In the genomic region with DNA sequence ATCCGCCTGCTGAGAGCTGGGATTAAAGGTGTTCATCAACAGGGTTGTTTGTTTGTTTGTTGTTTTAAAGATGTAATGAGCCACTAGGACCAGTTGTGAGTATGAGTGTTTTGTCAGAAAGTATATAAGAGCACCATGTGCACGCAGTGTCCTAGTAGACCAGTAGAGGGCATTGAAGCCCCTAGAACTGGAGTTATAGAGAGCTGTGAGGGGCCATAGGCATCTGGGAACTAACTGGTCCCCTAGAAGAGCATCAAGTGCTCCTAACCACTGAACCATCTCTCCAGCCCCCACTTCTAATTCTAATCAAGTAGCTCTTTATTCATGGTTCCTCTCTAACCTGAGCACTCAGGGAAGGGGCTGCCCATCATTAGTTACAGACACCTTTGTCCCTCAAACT, we compare ENCODE assay signal across 9 mouse cellular contexts. TPM values are rescaled to one million over a fixed set of nuclear protein-coding genes. Genes with fewer than 3 reads are reported as not detected.
A peak's percentile ranks its signal among the peaks of the same experiment; 100 is the strongest.
DNase-seq lines count a peak whose midpoint lies in the region; ATAC-seq and TF ChIP-seq lines count a peak whose summit lies in the region.
"Had no signal": no experiment of that assay in that cellular context is flagged by ENCODE, and none has a peak within 500 bp of the region (broad histone marks: within the 10 kb centered on the region; RNA-seq: fewer than 3 reads in every experiment).

No protein-coding gene starts in this region.

- H3K36me3 ChIP-seq in limb, embryonic 11.5 days (ENCODE audit: control insufficient read depth, insufficient read depth, low read length): peaks cover 10% of the 10 kb centered on the region; the same call in 1 of the 2 replicates
- H3K36me3 ChIP-seq in limb, embryonic 10.5 days: peaks cover 94% of the 10 kb centered on the region
- H3K36me3 ChIP-seq in G1E (replicated peaks): peaks cover 92% of the 10 kb centered on the region

- WGBS in limb, embryonic 11.5 days: 83% methylated on average over 2 of the region's 2 CpGs
- 84% methylated on average over 2 of the region's 2 CpGs for WGBS in limb, embryonic 10.5 days

- H3K9me3 ChIP-seq in limb, embryonic 11.5 days (ENCODE audit: control insufficient read depth, low read length): no peaks in the 10 kb centered on the region
- no peaks in the 10 kb centered on the region for H3K9me3 ChIP-seq in limb, embryonic 10.5 days (replicated peaks)
- no peaks in the 10 kb centered on the region for H3K9me3 ChIP-seq in G1E (replicated peaks)
- H3K9me3 ChIP-seq: forebrain, embryonic 15.5 days; liver, embryonic 15.5 days had no signal

- TF ChIP-seq POLR2A in brain, embryonic 14.5 days (IDR thresholded peaks at IDR 0.05; ENCODE audit: borderline replicate concordance, extremely low read depth, insufficient read depth, insufficient read length, poor library complexity, severe bottlenecking): no peak

- peak; percentile 50 for TF ChIP-seq CTCF in G1E (IDR thresholded peaks at IDR 0.05; ENCODE audit: low read depth, low read length)
- peak; percentile 52; the same call in 1 of the 2 replicates for TF ChIP-seq CTCF in brain, embryonic 14.5 days (IDR thresholded peaks at IDR 0.05; ENCODE audit: borderline replicate concordance, extremely low read depth, insufficient read depth, insufficient read length)

- DNase-seq in limb, embryonic 11.5 days (ENCODE audit: low spot score): peak; percentile 59
- no peak for DNase-seq in limb, embryonic 10.5 days (ENCODE audit: low spot score)
- no peak for DNase-seq in G1E (ENCODE audit: low spot score)
- DNase-seq in brain, embryonic 14.5 days (ENCODE audit: low read depth): peak; percentile 50
- peak; percentile 57 for DNase-seq in retina, postnatal 1 day
- DNase-seq in cerebellum, adult 9-10 months: no peak
- no peak for DNase-seq in heart, postnatal 14 days

- H3K9ac ChIP-seq in limb, embryonic 11.5 days (ENCODE audit: low read length): no peak overlapping the region
- H3K9ac ChIP-seq: forebrain, embryonic 15.5 days; liver, embryonic 15.5 days had no signal

- H3K4me1 ChIP-seq in limb, embryonic 11.5 days (ENCODE audit: control insufficient read depth, insufficient read depth, low read length): no peaks in the 10 kb centered on the region
- 0 out of 2 replicates have a peak, but pooled peaks cover 5% of the 10 kb centered on the region for H3K4me1 ChIP-seq in limb, embryonic 10.5 days
- peaks cover 17% of the 10 kb centered on the region for H3K4me1 ChIP-seq in G1E (ENCODE audit: insufficient read depth, low read depth, low read length)

- H3K4me2 ChIP-seq in limb, embryonic 11.5 days (ENCODE audit: low read depth, severe bottlenecking): no peak overlapping the region
- H3K4me2 ChIP-seq: forebrain, embryonic 15.5 days; liver, embryonic 15.5 days had no signal

- no peaks in the 10 kb centered on the region for H3K27me3 ChIP-seq in limb, embryonic 11.5 days (ENCODE audit: control insufficient read depth, insufficient read depth, low read length)
- no peaks in the 10 kb centered on the region for H3K27me3 ChIP-seq in limb, embryonic 10.5 days (ENCODE audit: low read depth, poor library complexity, severe bottlenecking)
- H3K27me3 ChIP-seq in G1E (ENCODE audit: insufficient read depth, low read length): no peaks in the 10 kb centered on the region
- H3K27me3 ChIP-seq: forebrain, embryonic 15.5 days; liver, embryonic 15.5 days had no signal

- H3K27ac ChIP-seq in limb, embryonic 11.5 days (replicated peaks; ENCODE audit: low read depth, low read length): no peak overlapping the region
- H3K27ac ChIP-seq in limb, embryonic 10.5 days: no peak overlapping the region
- H3K27ac ChIP-seq: forebrain, embryonic 15.5 days; liver, embryonic 15.5 days had no signal

- ATAC-seq in limb, embryonic 11.5 days (ENCODE audit: insufficient number of reproducible peaks, low FRiP score, low TSS enrichment, low read depth): no peak
- ATAC-seq in G1E (ENCODE audit: extremely low read depth, insufficient number of reproducible peaks, low FRiP score, poor library complexity, severe bottlenecking): no peak
- ATAC-seq: forebrain, embryonic 15.5 days had no signal

- no peak overlapping the region for H3K4me3 ChIP-seq in limb, embryonic 11.5 days (ENCODE audit: low read depth, low read length)
- H3K4me3 ChIP-seq in limb, embryonic 10.5 days: no peak overlapping the region
- H3K4me3 ChIP-seq in G1E (ENCODE audit: low read depth, low read length): no peak overlapping the region
- H3K4me3 ChIP-seq: forebrain, embryonic 15.5 days; liver, embryonic 15.5 days had no signal

- intact Hi-C loops in heart, postnatal 14 days (cut with DNase I): no loop called here

RNA-seq across cellular contexts. Expression of a gene that starts 13.9 kb away (rescaled TPM):
- polyA plus RNA-seq in limb, embryonic 11.5 days (2014; fragmentation: Nextera tagmentation; extraction: Ambion mirVana): 62.4 and 63.5 TPM in 2 replicates
- polyA plus RNA-seq in limb, embryonic 10.5 days (2016; fragmentation: Nextera tagmentation; extraction: Ambion mirVana): 55.9 and 62.5 TPM in 2 replicates
- total RNA-seq in G1E (2014; fragmentation: Nextera tagmentation) (43.2 and 52.9 TPM in 2 replicates), G1E (2017) (109 and 110 TPM in 2 replicates)
- 137 and 219 TPM in 2 replicates for polyA plus RNA-seq in G1E (2012)
- 64.0 and 66.2 TPM in 2 replicates for polyA plus RNA-seq in brain, embryonic 14.5 days (2012; rRNA removed)
- total RNA-seq in heart, postnatal 14 days (2021): 10 to 100 TPM; 30.8 to 32.7 TPM

RNA-seq across cellular contexts. Expression of a gene that starts 14.0 kb away (rescaled TPM):
- 121 and 123 TPM in 2 replicates for polyA plus RNA-seq in limb, embryonic 11.5 days (2014; fragmentation: Nextera tagmentation; extraction: Ambion mirVana)
- polyA plus RNA-seq in limb, embryonic 10.5 days (2016; fragmentation: Nextera tagmentation; extraction: Ambion mirVana): 118 and 137 TPM in 2 replicates
- total RNA-seq in G1E (2014; fragmentation: Nextera tagmentation) (198 and 207 TPM in 2 replicates), G1E (2017) (80.7 and 93.5 TPM in 2 replicates)
- polyA plus RNA-seq in G1E (2012): 52.3 and 55.1 TPM in 2 replicates
- polyA plus RNA-seq in brain, embryonic 14.5 days (2012; rRNA removed): 80.2 and 131 TPM in 2 replicates
- 10 to 100 TPM; 71.2 to 73.3 TPM for total RNA-seq in heart, postnatal 14 days (2021)

Comparison
In these comparisons a context has a peak if more than half of its experiments do, and no peak if none do; other contexts are left out.
1. DNase-seq: peak in limb, embryonic 11.5 days (single experiment), brain, embryonic 14.5 days (single experiment) and retina, postnatal 1 day (single experiment); none in limb, embryonic 10.5 days (single experiment), G1E (single experiment), cerebellum, adult 9-10 months (single experiment) and heart, postnatal 14 days (0 of 2).